Mouse (Mus musculus): ENCODE measurements around the gene Opcml. TPM values are rescaled to one million over a fixed set of nuclear protein-coding genes. Genes with fewer than 3 reads are reported as not detected.

Opcml gene
- polyA plus RNA-seq, 1 experiment from 2014 or later: 13.5 TPM

DNA sequence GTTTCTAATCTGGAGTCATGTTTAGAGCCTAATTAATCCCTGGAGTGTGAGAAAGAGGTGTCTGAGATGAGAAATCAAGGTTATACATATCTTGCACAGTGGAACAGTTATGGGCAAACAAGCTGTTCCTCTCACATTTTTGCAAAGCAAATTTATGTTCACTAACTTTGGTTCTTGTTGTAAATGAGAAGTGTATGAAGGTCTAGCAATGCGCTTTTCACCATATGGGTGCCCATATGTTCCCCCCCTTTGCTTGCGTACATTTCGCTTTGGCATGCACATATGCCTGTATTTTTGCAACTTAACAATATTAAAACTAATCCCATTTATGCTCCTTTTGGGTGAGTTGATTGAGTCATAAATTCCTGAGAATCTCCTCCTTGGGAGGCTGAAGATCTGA is 1031.5 kb downstream of the Opcml start:
- ATAC-seq (ENCODE audit: low read depth): no peak
- no peak overlapping the region for H3K9ac ChIP-seq

DNA sequence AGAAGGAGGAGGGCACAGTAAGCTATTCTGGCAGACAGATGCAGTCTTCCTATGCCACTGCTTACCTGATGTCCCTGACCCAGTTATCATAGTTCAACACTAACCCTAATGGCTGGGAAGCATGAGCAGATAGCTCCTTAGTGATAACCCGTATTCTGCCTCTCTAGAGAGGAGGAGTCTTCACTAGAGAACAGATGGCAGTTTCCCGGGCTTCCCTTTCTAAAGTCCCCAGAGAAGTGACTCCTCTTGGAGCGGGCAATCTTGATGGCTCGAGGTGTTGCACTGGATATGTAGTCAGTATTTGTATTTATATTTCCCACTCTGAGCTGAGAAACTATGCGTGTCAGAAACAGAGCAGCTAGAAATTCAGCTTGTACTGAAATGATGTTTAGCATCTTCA is 1031.9 kb downstream of the Opcml start:
- H3K27me3 ChIP-seq: no peaks in the 10 kb centered on the region
- WGBS: 70% methylated on average over 5 of the region's 5 CpGs
- no peak for ATAC-seq (ENCODE audit: low read depth)

More for the DNA sequence above, 1031.5 kb downstream of the Opcml start:
- WGBS: 94% methylated on average over 3 of the region's 3 CpGs
- peaks cover 16% of the 10 kb centered on the region; the same call in 1 of the 2 replicates for H3K4me1 ChIP-seq (replicated peaks)
- no peaks in the 10 kb centered on the region for H3K27me3 ChIP-seq
- H3K9me3 ChIP-seq: no peaks in the 10 kb centered on the region
- no peak overlapping the region for H3K4me2 ChIP-seq
- no peaks in the 10 kb centered on the region for H3K36me3 ChIP-seq
- H3K4me3 ChIP-seq: no peak overlapping the region
- no peak overlapping the region for H3K27ac ChIP-seq (replicated peaks)

DNA sequence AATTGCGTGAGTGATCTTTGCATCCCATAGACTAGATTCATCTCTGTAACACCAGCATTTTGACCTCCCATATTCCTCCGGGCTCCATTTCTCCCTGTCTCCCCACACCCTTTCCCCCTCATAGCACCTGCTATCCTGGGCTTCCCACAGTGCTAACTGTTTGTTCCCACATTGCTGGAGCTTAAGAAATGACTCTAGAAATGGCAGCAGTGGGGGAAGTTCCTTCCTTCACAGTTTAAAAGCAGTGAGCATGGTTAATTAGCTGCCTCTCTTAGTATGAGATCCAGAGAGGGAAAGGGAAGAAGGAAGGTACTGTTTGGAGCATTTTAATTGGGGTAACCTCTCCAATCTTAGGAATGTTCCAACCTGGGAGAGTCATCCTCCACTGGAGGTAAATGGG is 1035.2 kb downstream of the Opcml start:
- WGBS: 81% methylated on average over 2 of the region's 2 CpGs
- no peak overlapping the region for H3K27ac ChIP-seq (replicated peaks)
- ATAC-seq (ENCODE audit: low read depth): no peak

More for the DNA sequence above, 1031.9 kb downstream of the Opcml start:
- Histone ChIP-seq H3K4me2 (no peak overlapping the region), H3K36me3 (no peaks in the 10 kb centered on the region), H3K9ac (no peak overlapping the region), H3K4me3 (no peak overlapping the region), H3K27ac (replicated peaks) (no peak overlapping the region), H3K9me3 (no peaks in the 10 kb centered on the region), H3K4me1 (replicated peaks) (peaks cover 16% of the 10 kb centered on the region; the same call in 1 of the 2 replicates)

DNA sequence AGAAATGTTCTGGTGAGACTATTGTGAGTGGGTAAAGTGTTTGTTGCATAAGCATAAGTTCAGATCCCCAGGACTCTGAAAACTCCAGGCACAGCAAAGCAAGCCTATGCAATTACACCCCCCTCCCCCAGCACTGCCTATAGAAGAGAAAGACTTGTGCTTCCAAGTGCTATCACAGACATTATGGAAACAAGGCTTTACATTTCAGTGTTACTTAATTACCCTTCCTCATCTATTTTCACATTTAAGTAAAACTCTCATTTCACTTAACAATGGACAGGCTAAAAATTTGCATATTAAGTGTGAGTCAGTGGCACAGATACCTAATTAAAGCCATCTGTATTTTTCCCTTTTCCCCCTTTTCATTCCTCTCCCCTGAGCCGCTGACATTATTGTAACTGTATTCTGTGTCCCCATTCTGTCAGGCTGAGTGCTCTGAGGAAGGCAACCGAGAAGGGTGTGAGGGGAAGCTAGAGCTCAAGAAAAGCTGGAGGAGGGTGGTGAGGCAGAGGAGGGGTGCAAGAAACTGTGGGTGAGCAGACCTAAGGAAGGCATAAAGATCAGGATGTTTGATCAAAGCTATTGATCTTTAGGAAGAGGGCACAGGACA is 1055.5 kb downstream of the Opcml start:
- no peaks in the 10 kb centered on the region for H3K36me3 ChIP-seq
- ATAC-seq (ENCODE audit: low read depth): peak; percentile 50; the same call in 1 of the 2 replicates

More for the DNA sequence above, 1035.2 kb downstream of the Opcml start:
- H3K9ac ChIP-seq: no peak overlapping the region
- no peaks in the 10 kb centered on the region for H3K36me3 ChIP-seq
- H3K4me1 ChIP-seq (replicated peaks): peaks cover 16% of the 10 kb centered on the region; the same call in 1 of the 2 replicates
- no peak overlapping the region for H3K4me2 ChIP-seq
- no peaks in the 10 kb centered on the region for H3K27me3 ChIP-seq
- no peaks in the 10 kb centered on the region for H3K9me3 ChIP-seq
- H3K4me3 ChIP-seq: no peak overlapping the region

DNA sequence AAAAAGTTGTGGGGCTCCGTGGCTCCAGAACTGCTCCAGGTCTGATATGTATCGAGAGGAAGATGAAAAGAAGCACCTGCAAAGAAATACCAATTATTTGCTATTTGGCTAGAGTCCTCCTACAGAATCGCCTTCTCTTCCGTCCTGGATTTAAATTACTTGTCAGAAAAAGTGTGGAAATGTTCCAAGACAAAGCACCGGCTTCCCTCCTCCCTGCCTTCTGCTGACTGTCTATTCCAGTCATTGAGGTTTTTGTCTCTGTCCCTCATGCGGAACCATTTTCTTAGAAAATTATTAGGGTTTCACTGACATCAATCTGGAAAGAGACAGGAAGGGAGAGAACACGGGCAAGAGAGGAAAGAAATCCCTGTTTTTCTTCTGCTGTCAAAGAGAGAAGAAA is 1065.3 kb downstream of the Opcml start:
- WGBS: 65% methylated on average over 7 of the region's 7 CpGs
- Histone ChIP-seq H3K9me3 (no peaks in the 10 kb centered on the region), H3K9ac (no peak overlapping the region), H3K4me3 (no peak overlapping the region), H3K27me3 (no peaks in the 10 kb centered on the region), H3K4me2 (no peak overlapping the region), H3K36me3 (no peaks in the 10 kb centered on the region), H3K27ac (replicated peaks) (no peak overlapping the region), H3K4me1 (replicated peaks) (no peaks in the 10 kb centered on the region)
- ATAC-seq (ENCODE audit: low read depth): no peak

More for the DNA sequence above, 1055.5 kb downstream of the Opcml start:
- Histone ChIP-seq H3K4me1 (replicated peaks) (no peaks in the 10 kb centered on the region), H3K4me3 (no peak overlapping the region), H3K27me3 (no peaks in the 10 kb centered on the region), H3K9me3 (no peaks in the 10 kb centered on the region), H3K27ac (replicated peaks) (no peak overlapping the region), H3K9ac (no peak overlapping the region), H3K4me2 (no peak overlapping the region)
- WGBS: 39% methylated on average over 2 of the region's 2 CpGs

DNA sequence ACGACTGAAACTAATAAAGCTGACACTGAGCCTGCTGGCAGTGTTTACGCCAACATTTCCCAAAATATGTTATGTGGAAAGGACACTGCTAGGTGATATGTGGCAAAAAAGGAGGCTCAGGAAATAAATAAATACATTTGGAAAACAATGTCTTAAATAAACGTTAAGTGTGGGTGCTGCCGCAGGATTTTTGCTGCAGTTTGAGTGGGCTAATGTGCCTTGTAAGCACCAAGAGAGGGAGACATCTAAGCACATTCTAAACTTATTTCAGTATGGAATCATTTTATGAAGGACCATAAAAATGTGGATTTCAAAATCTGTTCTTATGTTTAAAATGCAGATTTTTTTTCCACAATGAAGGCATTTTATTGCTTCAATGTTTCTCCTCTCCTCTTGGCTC is 1071.4 kb downstream of the Opcml start:
- no peak overlapping the region for H3K9ac ChIP-seq
- H3K4me3 ChIP-seq: no peak overlapping the region
- H3K4me2 ChIP-seq: no peak overlapping the region
- ATAC-seq (ENCODE audit: low read depth): no peak
- H3K36me3 ChIP-seq: no peaks in the 10 kb centered on the region
- no peaks in the 10 kb centered on the region for H3K4me1 ChIP-seq (replicated peaks)
- H3K27ac ChIP-seq (replicated peaks): no peak overlapping the region
- no peaks in the 10 kb centered on the region for H3K9me3 ChIP-seq
- no peaks in the 10 kb centered on the region for H3K27me3 ChIP-seq
- 88% methylated on average over 4 of the region's 4 CpGs for WGBS

DNA sequence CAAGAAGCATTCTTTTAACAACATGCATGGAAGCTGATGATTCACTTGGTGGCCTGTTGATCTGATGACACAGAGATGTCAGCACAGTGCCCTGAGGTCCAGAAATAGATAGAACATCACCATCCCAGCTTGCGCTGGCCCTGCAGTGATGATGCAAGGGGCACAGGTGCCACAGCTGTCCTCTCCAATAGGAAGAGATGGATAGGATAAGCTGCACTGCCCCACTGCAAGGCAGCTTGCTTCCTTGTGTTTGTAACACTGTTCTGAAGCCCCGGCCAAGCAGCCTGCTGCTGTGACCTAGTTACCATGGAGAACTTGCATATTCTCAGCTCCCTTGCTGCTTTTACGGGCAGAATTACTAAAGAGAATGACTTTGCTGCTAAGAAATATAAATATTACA is 1076.7 kb downstream of the Opcml start:
- Histone ChIP-seq H3K9ac (no peak overlapping the region), H3K4me1 (replicated peaks) (no peaks in the 10 kb centered on the region), H3K27ac (replicated peaks) (no peak overlapping the region), H3K36me3 (no peaks in the 10 kb centered on the region), H3K27me3 (no peaks in the 10 kb centered on the region), H3K9me3 (no peaks in the 10 kb centered on the region), H3K4me2 (no peak overlapping the region), H3K4me3 (no peak overlapping the region)
- WGBS: 78% methylated on average over 3 of the region's 3 CpGs
- ATAC-seq (ENCODE audit: low read depth): no peak

DNA sequence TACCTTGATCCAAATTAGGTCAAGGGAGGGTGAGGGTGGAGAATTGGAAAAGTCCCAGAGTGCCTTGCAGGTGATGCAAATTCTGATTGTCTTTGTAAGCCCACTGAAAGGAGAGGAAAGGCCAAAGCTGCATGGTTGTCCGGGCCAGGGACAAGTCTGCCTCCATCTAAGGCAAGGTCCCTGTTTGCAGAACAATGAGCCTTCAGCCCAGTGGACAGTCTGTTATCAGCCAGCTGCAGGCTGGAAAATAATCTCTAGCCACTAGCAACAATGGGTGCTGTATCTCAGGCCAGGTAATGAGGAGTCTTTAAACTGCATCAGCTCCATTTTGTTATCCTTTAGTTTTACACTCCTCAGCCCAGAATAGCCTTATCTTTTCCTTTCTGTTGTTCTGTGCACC is 1079.9 kb downstream of the Opcml start:
- 69% methylated on average over 1 of the region's 1 CpGs for WGBS
- Histone ChIP-seq H3K27me3 (no peaks in the 10 kb centered on the region), H3K9me3 (no peaks in the 10 kb centered on the region), H3K4me1 (replicated peaks) (no peaks in the 10 kb centered on the region), H3K36me3 (no peaks in the 10 kb centered on the region), H3K4me3 (no peak overlapping the region), H3K27ac (replicated peaks) (no peak overlapping the region), H3K9ac (no peak overlapping the region), H3K4me2 (no peak overlapping the region)
- no peak for ATAC-seq (ENCODE audit: low read depth)

DNA sequence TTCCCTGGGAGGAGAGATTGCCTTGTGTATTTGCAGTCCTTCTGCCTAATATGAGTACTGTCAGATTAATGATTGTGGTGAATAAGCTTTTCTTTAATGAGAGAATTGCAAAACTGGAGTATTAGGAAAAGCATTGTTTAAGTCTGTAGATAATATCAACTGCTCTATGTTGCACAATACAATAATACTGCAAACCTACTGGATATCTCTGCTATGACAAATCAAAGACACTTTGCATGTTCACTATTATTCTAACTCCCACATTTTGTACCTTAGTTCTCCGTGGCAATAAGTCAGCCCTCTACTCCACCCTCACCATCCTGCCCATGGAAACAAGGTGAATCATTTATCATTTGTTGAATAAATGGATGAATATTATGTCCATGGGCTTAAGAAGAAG is 1092.0 kb downstream of the Opcml start:
- H3K4me3 ChIP-seq: no peak overlapping the region
- WGBS: 85% methylated on average over 1 of the region's 1 CpGs
- no peak for ATAC-seq (ENCODE audit: low read depth)
- H3K4me1 ChIP-seq (replicated peaks): no peaks in the 10 kb centered on the region
- H3K27me3 ChIP-seq: no peaks in the 10 kb centered on the region
- H3K36me3 ChIP-seq: no peaks in the 10 kb centered on the region
- H3K9ac ChIP-seq: no peak overlapping the region
- no peak overlapping the region for H3K4me2 ChIP-seq
- H3K9me3 ChIP-seq: no peaks in the 10 kb centered on the region
- H3K27ac ChIP-seq (replicated peaks): no peak overlapping the region

DNA sequence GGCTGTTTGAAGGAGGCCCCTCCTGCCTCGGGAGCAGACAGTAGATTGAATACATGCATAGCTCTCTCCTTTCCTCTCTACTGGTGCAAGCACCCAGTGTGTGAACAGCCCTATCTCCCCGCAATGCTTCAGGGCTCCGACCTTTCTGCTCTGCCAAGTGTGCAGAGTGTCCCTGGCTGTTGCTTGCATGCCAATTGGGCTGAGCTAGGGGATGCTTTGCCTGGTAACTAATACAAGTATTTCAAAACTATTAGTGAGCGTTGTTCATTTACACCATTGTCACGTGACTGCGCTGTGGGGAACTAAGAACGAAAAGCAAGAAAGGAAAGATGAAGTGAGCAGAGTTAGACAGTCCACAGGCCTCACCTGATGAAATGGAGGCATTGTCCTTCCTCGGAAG is 1101.0 kb downstream of the Opcml start:
- H3K27me3 ChIP-seq: no peaks in the 10 kb centered on the region
- H3K9ac ChIP-seq: no peak overlapping the region
- H3K9me3 ChIP-seq: no peaks in the 10 kb centered on the region
- no peak overlapping the region for H3K4me2 ChIP-seq
- no peak for ATAC-seq (ENCODE audit: low read depth)
- no peaks in the 10 kb centered on the region for H3K36me3 ChIP-seq
- no peak overlapping the region for H3K4me3 ChIP-seq
- peaks cover 11% of the 10 kb centered on the region for H3K4me1 ChIP-seq (replicated peaks)
- no peak overlapping the region for H3K27ac ChIP-seq (replicated peaks)
- 89% methylated on average over 8 of the region's 8 CpGs for WGBS

DNA sequence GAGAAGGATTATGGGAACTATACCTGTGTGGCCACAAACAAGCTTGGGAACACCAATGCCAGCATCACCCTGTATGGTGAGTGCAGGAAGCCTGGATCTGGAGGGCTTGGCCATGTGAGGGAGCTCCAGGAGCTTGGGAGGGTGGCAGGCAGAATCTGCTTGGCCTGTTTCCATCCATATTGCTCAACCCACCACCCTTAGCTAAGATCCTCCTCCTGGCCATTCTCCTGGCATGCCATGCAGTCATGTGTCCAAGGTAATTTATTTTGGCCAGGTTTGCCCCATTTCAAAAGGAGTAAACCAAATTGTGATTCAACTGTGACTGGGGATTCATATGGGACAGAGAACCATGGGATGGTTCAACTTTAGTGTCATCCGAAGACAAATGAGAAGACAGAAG is 1112.7 kb downstream of the Opcml start:
- no peaks in the 10 kb centered on the region for H3K27me3 ChIP-seq
- H3K4me1 ChIP-seq (replicated peaks): no peaks in the 10 kb centered on the region
- ATAC-seq (ENCODE audit: low read depth): no peak
- H3K9ac ChIP-seq: no peak overlapping the region
- H3K9me3 ChIP-seq: no peaks in the 10 kb centered on the region
- no peak overlapping the region for H3K4me2 ChIP-seq
- no peak overlapping the region for H3K4me3 ChIP-seq
- H3K27ac ChIP-seq (replicated peaks): no peak overlapping the region
- no peaks in the 10 kb centered on the region for H3K36me3 ChIP-seq
- WGBS: 88% methylated on average over 1 of the region's 1 CpGs

DNA sequence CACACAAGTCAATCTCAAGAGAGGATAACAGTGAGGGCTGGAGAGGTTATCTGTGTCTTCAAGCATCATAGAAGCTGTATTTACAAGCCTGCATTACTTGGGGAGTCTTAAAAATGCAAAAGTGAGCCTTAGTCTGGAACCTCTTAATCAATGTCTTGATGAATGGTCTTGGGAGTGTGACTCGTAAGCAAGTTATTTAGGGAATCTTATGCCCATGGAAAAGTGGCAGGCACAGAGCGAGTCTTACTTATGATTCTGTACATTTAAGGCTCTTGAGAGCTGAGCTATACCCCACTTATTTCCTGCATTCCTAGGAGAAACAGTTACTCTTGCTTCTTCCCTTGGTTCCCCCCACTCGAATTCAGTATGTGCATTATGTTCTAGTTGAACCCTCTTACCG is 1119.2 kb downstream of the Opcml start:
- Histone ChIP-seq H3K4me1 (replicated peaks) (peaks cover 12% of the 10 kb centered on the region; the same call in 1 of the 2 replicates), H3K4me2 (no peak overlapping the region), H3K27ac (replicated peaks) (no peak overlapping the region), H3K36me3 (no peaks in the 10 kb centered on the region), H3K9me3 (no peaks in the 10 kb centered on the region), H3K4me3 (no peak overlapping the region), H3K9ac (no peak overlapping the region), H3K27me3 (no peaks in the 10 kb centered on the region)
- 80% methylated on average over 4 of the region's 4 CpGs for WGBS
- no peak for ATAC-seq (ENCODE audit: low read depth)

DNA sequence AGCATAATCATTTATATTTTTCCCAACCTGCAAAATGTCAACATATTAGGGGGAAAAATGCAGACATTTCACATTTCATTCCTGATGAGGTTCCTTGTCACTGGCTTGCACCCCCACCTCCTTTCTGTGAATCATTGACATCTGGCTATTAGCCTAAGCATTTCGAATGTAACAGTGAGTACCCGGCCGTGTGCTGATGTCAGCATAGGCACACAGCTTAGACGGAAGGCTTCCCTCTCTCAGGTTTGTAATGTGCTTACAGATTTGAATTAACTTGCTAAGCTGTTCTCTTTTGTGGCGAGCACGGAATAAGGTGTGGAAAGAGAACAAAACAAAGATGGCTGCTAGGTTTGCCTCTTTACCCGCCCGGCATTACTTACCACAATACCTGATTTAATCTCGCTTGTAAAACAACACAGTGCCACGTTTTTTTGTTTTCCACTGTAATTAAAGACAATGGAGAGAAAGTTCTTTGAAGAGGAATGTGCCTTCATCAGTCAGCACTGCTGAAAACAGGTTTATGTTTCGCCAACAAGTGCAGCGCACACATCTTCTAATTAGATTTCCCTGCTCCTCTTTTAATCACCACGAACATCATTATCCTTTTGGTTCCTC is 1121.1 kb downstream of the Opcml start:
- no peak overlapping the region for H3K9ac ChIP-seq
- H3K4me1 ChIP-seq (replicated peaks): peaks cover 12% of the 10 kb centered on the region; the same call in 1 of the 2 replicates
- no peaks in the 10 kb centered on the region for H3K27me3 ChIP-seq
- no peak overlapping the region for H3K4me3 ChIP-seq
- 61% methylated on average over 13 of the region's 13 CpGs for WGBS
- H3K36me3 ChIP-seq: no peaks in the 10 kb centered on the region
- no peak overlapping the region for H3K4me2 ChIP-seq
- H3K27ac ChIP-seq (replicated peaks): peak overlapping the region; percentile 46
- H3K9me3 ChIP-seq: no peaks in the 10 kb centered on the region
- ATAC-seq (ENCODE audit: low read depth): 0 out of 2 replicates have a peak, but pooled peaks have one; percentile 15

Measured in neural tube, embryonic 13.5 days (tissue).